Mouse (Mus musculus) heart, postnatal 0 days (tissue): Measurements from ENCODE around the gene Sema3d.

ENCODE experiments used
- CTCF ChIP-seq: IDR thresholded peaks from 2 replicates; pipeline ENCODE4 v1.5.1; 2016; ENCODE audit warnings: antibody characterized with exemption, control low read depth, low read depth
- EP300 ChIP-seq: IDR thresholded peaks from 2 replicates; pipeline ENCODE4 v1.6.1; 2016; ENCODE audit warnings: antibody characterized with exemption, low read depth

DNA sequence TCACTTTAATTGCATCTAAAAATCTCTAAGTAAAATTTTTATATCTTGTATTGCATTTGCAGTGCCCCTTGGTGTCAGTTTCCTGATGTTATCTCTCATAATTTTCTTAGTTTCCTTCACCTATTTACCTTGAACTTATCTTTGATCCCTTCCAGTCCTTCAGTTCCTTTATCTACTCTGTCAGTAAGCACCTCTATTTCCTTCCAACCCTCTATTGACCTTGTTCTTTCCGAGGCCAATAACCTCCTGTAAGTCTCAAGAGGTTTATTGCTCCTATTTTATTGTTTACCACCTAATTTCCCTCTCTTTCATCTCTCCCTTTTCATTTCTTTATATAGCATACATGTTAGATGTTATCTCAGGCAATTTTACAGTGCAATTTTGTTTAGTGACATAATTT lies 129.3 kb downstream of the Sema3d start:
- no peak for TF ChIP-seq CTCF
- TF ChIP-seq EP300 = no peak
